Mouse (Mus musculus) olfactory bulb, adult 2 months (tissue): Measurements from ENCODE around the gene Atg13. TPM values are rescaled to one million over a fixed set of nuclear protein-coding genes. Genes with fewer than 3 reads are reported as not detected.

Experiments used
- H3K27ac ChIP-seq: fragments of 200-500 bp; 2 replicates; pipeline ENCODE4 v1.5.1; 2012; ENCODE audit warnings: low read depth, low read length; ENCODE audit not compliant: insufficient read depth
- H3K4me1 ChIP-seq: fragments of 200-500 bp; 2 replicates; pipeline ENCODE4 v1.6.1; 2012; ENCODE audit warnings: low read length; ENCODE audit not compliant: control insufficient read depth, insufficient read depth
- H3K4me3 ChIP-seq: fragments of 200-500 bp; 2 replicates; pipeline ENCODE4 v1.5.1; 2012; ENCODE audit warnings: mild to moderate bottlenecking, low read depth, low read length, moderate library complexity; ENCODE audit not compliant: insufficient read depth
- CTCF ChIP-seq: fragments of 200-500 bp; IDR thresholded peaks from 2 replicates; pipeline ENCODE4 v1.5.1; 2012; ENCODE audit warnings: low read depth, mild to moderate bottlenecking, low read length, moderate library complexity; ENCODE audit not compliant: insufficient read depth
- POLR2A ChIP-seq: fragments of 200-500 bp; IDR thresholded peaks from 2 replicates; pipeline ENCODE4 v1.6.1; 2012; ENCODE audit warnings: mild to moderate bottlenecking, low read depth, low read length, moderate library complexity; ENCODE audit not compliant: insufficient read depth
- WGBS: fragments of 180-500 bp; shearing (Covaris S2); methylation state at CpG from one replicate; pipeline ENCODE4 v1.1.7; 2018; 5-methylcytosine and 5-hydroxymethylcytosine counted together
- polyA plus RNA-seq: library from polyadenylated mRNA; stranded (reverse); fragments of >200 nt; gene quantifications from 2 replicates; pipeline ENCODE4 v1.2.4, GENCODE M21; 2012; ENCODE audit warnings: low replicate concordance; ENCODE audit not compliant: missing spikeins, insufficient read depth, insufficient read length

Gene Atg13
- polyA plus RNA-seq, 1 experiment: not detected

DNA sequence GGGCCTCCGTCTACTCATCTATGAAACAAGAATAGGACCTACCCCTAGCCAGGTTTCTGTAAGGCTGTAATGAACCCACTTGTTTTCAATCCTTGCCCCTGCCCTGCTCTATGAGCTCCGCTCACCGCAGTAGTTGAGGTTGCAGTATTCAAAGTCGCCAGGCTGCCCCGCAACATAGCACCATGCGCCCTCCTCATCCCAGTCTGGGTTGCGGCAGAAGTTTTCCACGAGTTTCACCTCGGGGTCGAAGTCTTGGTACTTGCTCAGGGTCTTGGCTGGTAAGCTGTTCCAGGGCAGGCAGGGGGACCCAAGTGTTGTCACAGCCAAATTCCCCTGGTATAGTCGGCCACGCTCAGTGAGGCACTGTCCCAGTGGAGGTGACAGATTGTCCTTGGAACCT is 80.0 kb downstream of the Atg13 start:
- TF ChIP-seq CTCF (no peak), POLR2A (no peak)
- Histone ChIP-seq H3K27ac (no peak overlapping the region), H3K4me1 (0 out of 2 replicates have a peak, but pooled peaks cover 4% of the 10 kb centered on the region), H3K4me3 (no peak overlapping the region)
- 94% methylated on average over 12 of the region's 12 CpGs for WGBS

- Histone ChIP-seq H3K4me3 (no peak overlapping the region), H3K27ac (no peak overlapping the region), H3K4me1 (0 out of 2 replicates have a peak, but pooled peaks cover 4% of the 10 kb centered on the region)
- no peak for TF ChIP-seq POLR2A
- TF ChIP-seq CTCF: no peak
- WGBS: 71% methylated on average over 18 of the region's 18 CpGs
Measured at GRCm38 (mm10) chr2:91629682-91630081, 80.7 kb downstream of the Atg13 start.

- Histone ChIP-seq H3K4me3 (no peak overlapping the region), H3K27ac (no peak overlapping the region), H3K4me1 (0 out of 2 replicates have a peak, but pooled peaks cover 4% of the 10 kb centered on the region)
- WGBS: 88% methylated on average over 8 of the region's 8 CpGs
- TF ChIP-seq POLR2A (no peak), CTCF (no peak)
Measured at GRCm38 (mm10) chr2:91628171-91628570, 82.2 kb downstream of the Atg13 start.

DNA sequence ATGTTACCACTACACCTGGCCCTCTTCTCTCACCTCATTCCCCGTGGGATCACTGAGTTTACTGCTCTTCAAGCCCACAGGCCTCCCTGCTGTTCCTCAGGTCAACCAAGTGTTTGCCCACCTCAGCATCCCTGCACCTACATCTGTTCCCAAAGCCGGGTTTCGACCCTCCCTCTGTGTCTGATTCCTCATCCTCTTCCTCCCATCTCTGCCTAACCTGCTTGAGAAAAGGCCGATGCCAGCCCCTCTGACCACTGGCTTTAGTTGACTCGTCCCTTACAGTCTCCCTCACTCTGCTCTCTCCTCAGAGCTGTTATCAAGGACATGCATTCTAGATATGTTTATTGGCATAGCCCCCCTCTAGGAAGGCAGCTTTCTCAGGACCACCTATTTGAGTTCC is 82.9 kb downstream of the Atg13 start:
- H3K4me3 ChIP-seq: no peak overlapping the region
- H3K27ac ChIP-seq: no peak overlapping the region
- WGBS: 79% methylated on average over 5 of the region's 5 CpGs
- TF ChIP-seq CTCF: no peak
- no peak for TF ChIP-seq POLR2A
- 0 out of 2 replicates have a peak, but pooled peaks cover 4% of the 10 kb centered on the region for H3K4me1 ChIP-seq

Other genes with a start within 250 kb of the Atg13 start
- gene Ckap5, start 183.8 kb downstream of the Atg13 start, polyA plus RNA-seq: 291 and 393 TPM in 2 replicates
- gene F2, start 74.2 kb downstream of the Atg13 start, polyA plus RNA-seq: not detected in 2 replicates
- gene Zfp408, start 60.8 kb downstream of the Atg13 start, polyA plus RNA-seq: not detected in 2 replicates
- 160 TPM in 1 of 2 replicates, not detected in the other for gene Arhgap1, start 60.7 kb downstream of the Atg13 start, polyA plus RNA-seq
- gene Harbi1, start 276 bp upstream of the Atg13 start, polyA plus RNA-seq: not detected in 2 replicates
- not detected in 2 replicates for gene Ambra1, start 19.6 kb upstream of the Atg13 start, polyA plus RNA-seq
- not detected in 2 replicates for gene Chrm4, start 216.7 kb upstream of the Atg13 start, polyA plus RNA-seq
- not detected in 2 replicates for gene Mdk, start 221.7 kb upstream of the Atg13 start, polyA plus RNA-seq
- gene Gm9821, start 235.1 kb upstream of the Atg13 start, polyA plus RNA-seq: not detected in 2 replicates